Mouse (Mus musculus): ENCODE results near the gene Wipf1. TPM values are rescaled to one million over a fixed set of nuclear protein-coding genes. Genes with fewer than 3 reads are reported as not detected.

The Wipf1 gene
- total RNA-seq, 1 experiment from 2014 or later: 22.9 TPM

DNA sequence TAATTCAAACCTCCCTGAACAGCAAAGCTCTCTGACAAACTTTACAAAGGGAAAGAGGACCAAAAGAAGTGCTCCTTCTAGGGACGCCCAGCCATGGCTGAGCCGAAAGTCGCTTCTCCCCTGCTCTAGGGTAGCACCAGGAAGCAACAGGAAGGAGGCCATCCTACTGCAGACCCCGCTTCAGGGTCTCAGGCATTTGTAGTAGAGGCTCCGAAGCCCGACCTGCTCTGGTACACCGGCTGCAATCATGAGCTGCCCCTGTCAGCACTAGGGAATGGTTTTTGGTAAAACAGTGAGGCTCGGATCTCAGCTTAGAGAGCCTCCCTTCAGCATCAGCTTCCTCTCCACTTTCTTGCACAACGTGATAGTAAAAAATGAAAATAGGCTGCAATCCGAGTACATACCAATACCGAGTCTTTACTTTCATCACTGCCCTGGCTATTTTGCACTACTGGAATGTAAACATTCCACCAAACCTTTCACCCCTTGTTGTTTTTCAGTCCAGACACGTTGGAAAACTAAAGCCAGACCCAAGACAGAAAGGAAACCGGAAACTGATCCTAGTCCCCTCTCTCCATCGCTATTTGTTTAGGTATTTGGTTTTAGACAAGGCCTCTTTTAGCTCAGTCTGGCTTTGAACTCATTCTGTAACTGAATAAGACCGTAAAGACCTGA lies 44.8 kb downstream of the Wipf1 start:
- 0 out of 2 replicates have a peak, but pooled peaks have one; percentile 10 for ATAC-seq (replicated peaks; ENCODE audit: low read depth, poor library complexity, severe bottlenecking)

DNA sequence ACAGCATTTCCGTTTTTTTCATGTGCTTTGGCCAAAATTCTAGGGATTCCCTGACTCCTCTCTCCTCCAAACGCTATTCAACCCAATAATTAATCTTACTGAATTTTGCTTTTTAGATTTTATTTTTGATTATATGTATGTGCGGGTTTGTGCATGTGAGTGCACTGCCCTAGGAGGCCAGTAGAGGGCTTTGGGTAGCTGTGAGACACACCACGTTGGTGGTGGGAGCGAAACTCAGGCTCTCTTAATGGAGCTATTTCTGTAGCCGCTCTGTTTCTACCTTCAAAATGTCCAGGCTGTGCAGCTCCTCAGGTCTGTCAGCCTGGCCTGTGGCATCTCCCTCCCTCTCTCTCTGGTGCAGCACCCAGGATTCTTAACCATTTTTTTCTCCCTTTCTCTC lies 50.7 kb downstream of the Wipf1 start:
- ATAC-seq (replicated peaks; ENCODE audit: low read depth, poor library complexity, severe bottlenecking): no peak

DNA sequence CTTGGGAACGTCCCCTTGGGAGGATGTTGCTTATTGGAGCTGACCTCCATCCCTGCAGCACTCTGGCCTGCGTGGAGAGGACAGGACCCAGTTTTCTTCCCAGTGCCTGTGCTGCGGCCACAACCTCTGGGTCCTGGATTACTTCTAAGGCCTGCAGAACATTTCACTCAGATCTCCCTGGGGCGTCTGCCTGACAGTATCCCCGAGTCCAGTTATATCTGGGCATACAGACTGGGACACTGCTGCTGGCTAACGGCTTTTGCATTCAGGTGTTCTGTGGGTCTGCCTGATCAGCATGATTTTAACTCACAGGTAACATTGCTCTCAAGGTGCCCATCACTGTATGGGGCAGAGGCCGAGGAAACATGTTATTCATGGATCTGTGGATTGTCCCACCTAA lies 52.0 kb downstream of the Wipf1 start:
- ATAC-seq (replicated peaks; ENCODE audit: low read depth, poor library complexity, severe bottlenecking): no peak

DNA sequence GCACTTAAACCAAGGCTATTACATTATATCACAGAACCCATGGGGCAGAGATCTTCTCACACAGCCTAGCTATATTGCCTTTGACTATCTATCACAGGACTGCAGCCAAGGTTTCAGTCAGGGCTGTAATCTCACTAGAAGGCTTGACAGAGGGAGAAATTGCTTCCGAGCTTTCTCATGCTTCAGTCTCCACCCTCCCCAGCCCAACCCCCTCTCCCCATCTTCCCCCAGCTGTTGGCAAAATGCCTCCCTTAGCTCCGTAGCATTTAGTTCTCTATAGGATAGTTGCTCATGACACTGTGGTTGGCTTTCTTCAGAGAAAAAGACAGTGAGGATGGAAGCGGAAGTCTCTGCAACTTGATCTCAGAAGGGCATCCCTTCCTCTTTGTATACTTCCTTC lies 54.0 kb downstream of the Wipf1 start:
- peak; percentile 85 for ATAC-seq (replicated peaks; ENCODE audit: low read depth, poor library complexity, severe bottlenecking)

DNA sequence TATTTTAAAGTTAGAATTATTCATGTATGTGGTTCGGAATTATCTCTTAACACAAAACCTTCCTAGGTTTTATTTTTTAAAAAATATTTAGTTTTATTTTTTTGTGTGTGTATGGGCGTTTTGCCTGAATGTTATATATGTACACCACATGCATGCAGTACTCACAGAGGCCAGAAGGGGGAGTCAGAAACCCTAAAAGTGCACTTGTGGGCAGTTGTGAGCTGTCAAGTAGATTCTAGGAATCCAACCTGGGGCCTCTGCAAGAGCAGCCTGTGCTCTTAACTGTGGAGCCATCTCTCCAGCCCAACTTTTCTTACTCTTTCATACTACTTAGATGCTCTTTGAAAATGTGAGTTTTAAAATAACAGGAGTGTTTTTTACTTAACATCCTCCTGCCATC lies 57.4 kb downstream of the Wipf1 start:
- no peak for ATAC-seq (replicated peaks; ENCODE audit: low read depth, poor library complexity, severe bottlenecking)

DNA sequence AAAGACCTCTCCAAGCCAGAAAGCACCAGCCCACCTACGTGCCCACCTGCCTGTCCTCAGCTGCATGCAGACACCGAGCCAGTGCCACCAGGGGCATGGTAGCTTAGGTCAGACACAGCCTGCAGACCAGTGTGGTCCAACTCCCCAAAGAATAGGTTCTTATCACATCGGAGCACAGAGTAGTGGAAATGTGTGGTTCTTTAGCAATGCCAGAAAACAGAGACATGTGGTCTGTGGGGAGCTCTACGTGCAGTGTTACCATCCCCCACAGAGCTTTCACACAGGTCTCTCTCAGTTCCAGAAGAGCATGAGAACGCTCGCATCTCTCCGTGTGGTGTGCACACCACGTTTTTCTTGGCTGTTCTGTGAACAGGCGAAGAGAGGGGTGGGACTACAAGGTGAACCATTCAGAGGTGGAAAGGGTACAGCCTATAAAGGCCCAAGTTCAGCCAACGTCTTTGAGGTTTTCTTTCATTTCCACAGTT lies 59.3 kb downstream of the Wipf1 start:
- ATAC-seq (replicated peaks; ENCODE audit: low read depth, poor library complexity, severe bottlenecking): peak; percentile 91

DNA sequence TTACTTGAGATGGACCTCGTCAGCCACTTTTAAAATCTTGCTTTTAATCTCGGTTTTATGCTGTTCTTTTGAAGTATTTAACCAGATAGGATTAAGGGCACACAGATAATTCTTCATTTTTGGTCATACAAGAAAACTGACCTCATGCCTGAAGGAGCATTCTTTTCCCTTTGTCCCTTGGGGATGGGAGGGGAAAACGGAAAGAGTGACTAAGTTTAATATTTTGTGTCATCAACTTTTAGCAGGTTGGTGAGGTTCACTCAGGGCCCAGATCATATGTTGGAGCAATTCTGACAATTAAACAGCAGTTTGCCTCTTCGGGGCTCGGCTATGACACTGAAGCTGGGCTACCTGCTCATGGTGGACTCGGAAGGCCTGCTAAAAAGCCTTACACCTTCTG lies 60.0 kb downstream of the Wipf1 start:
- ATAC-seq (replicated peaks; ENCODE audit: low read depth, poor library complexity, severe bottlenecking): no peak

DNA sequence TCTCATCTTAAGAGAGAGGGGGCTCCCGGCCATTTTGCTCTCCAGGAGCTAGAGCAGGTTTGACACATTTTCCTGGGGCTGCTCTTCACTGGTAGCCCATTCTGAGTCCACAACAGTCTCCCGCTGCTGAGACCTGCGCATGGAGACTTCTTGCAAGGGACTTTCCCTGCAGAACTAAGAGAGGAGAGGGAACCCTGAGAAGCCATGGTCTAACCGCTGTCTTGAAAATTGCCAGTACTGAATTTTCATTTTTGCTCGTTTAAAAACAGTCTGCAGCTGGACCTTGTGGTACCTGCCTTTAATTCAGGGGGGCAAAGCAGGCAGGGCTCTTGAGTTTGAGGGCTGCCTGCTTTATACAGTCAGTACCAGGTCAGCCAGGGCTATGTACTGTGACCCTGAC lies 60.5 kb downstream of the Wipf1 start:
- ATAC-seq (replicated peaks; ENCODE audit: low read depth, poor library complexity, severe bottlenecking): no peak

DNA sequence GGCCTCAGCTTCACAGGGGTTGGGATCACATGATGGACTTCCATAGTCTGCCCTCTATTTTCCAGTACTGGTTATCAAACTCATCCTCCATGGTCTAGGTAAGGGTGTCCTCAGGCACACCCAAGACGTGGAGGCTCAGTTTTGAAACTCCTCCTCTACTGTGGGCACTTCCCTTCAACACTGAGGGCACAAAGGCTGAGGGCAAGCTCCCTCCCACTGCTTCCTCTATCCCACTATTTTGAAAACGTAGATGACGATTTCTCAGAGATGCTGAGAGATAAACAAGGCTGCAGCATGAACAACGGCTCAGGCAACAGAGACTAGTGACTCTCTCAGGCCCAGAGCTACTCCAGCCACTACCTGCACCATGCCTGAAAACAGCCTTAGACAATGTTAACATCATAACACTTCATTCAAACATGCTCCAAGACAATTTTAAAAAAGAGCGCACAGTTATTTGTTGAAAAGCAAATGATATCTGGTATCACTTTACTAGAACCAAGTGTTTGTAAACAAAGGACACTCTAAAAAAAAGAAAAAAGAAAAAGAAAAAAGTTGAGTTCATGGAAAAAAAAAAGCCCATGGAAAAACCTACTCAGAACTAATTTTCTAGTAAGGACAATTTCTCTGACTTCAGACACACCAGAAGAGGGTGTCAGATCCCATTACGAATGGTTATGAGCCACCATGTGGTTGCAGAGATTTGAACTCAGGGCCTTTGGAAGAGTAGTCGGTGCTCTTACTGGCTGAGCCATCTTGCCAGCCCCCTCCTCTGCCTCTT lies 62.3 kb downstream of the Wipf1 start:
- no peak for ATAC-seq (replicated peaks; ENCODE audit: low read depth, poor library complexity, severe bottlenecking)

DNA sequence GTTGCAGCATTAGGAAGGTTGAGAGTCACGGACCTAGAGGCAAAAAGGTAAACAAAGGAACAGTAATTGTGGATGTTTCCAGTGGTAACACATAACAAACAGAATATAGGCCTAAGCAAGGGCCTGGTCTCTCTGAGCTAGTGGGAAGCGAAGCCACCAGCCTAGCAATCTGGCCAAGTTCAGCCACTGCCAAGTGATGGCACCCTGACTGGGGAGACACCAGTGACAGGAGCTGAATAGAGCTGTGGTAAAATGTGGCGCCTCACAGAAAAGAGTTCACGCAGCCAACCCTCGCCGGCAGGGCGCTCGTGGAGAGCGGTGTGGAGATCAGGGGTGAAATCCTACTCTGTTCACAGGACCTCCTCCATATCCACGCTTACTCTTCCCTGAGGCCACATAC lies 63.1 kb downstream of the Wipf1 start:
- ATAC-seq (replicated peaks; ENCODE audit: low read depth, poor library complexity, severe bottlenecking): no peak

DNA sequence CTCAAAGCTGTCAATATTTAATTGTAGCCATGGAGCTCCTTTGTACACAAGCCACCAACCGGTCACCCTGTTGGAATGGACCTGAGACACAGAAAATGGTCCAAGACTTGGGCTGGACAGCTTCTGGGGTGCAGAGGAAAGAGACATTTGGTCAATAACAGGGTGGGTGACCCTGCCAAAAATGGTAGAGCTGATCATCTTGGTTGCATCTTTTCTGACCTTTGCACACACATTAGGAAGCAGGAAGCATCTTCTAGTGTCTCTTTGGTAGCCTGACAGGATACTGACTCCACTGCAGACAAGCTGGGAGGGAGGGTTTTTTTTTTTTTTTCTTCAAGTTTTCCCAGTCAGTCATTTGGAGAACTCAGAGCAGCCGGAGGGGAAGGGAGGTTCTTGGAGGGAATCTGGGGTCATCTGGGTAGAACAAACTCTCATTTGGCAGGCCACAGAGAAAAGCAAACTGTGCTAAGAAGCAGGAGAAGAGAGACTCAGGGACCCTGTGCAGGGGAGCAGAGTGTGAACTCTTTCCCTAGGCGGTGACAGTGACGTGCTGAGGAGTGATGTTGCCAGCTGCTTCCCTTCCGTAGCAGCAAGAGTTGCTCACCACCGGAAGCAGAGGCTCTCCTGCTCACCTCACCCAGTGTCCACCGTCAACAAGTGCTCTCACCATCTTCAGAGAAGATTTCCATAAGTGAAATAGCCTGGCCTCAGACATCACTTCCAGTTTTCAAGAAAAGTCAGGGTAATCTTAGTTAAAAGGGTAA lies 65.9 kb downstream of the Wipf1 start:
- peak; percentile 55 for ATAC-seq (replicated peaks; ENCODE audit: low read depth, poor library complexity, severe bottlenecking)

DNA sequence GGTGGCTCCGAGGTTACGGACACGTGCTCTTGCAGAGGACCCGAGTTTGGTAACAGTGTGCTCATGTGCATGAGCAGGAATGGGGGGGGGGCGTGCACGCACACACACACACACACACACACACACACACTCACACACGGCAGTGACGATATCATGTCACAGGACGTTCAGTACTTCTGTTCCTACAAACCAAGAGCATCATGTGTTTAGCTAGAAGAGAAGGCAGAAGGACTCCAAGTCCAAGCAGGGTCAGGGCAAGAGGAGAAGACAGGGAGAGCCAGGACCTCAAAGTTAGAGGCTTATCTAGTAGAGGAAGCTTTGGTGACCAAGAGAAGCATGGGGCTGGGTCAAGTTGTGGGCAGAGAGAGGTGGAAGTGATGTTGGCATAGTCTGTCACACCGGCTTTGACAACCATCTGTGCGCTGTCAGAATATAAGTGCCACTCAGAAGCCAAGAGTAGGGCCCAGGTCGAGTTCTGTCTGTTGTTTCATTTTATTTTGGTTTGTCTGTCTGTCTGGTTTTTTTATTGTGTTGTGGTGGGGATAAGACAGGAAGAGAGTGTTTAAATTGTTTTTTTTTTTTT lies 66.7 kb downstream of the Wipf1 start:
- peak; percentile 45 for ATAC-seq (replicated peaks; ENCODE audit: low read depth, poor library complexity, severe bottlenecking)

DNA sequence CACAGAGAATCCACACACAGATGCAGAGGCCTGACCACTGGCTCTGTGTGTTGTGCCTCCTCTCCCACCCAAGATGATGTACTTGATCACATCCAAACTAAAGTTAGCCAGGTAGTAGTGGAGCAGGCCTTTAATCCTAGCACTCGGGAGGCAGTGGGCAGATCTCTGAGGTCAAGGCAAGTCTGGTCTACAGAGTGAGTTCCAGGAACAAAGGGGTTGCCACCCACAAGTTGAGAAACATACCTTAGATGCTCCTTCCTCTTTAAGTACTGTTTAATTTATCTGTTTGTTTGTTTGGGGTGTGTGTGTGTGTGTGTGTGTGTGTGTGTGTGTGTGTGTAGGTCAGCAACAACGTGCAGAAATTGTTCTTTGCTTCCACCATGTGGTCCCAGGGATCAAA lies 67.3 kb downstream of the Wipf1 start:
- ATAC-seq (replicated peaks; ENCODE audit: low read depth, poor library complexity, severe bottlenecking): no peak

DNA sequence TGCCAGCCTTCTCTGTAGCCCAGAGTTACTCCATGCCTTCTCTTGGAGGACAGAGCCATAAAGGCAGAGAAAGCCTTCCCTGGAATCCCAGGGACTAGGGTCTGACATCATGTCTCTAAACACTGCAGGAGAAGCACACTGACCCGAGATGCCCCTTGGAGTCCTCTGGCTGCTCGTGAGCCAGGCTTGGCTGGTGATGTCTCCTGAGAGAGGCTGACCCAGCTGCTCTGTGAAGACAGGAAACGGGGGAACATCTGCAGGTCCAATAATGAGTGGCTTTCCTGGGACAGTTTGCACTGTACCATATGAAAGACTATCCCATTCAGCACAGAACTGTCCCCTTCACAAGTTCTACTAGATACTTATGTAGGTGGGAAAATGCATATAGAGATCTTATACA lies 69.4 kb downstream of the Wipf1 start:
- ATAC-seq (replicated peaks; ENCODE audit: low read depth, poor library complexity, severe bottlenecking): no peak

DNA sequence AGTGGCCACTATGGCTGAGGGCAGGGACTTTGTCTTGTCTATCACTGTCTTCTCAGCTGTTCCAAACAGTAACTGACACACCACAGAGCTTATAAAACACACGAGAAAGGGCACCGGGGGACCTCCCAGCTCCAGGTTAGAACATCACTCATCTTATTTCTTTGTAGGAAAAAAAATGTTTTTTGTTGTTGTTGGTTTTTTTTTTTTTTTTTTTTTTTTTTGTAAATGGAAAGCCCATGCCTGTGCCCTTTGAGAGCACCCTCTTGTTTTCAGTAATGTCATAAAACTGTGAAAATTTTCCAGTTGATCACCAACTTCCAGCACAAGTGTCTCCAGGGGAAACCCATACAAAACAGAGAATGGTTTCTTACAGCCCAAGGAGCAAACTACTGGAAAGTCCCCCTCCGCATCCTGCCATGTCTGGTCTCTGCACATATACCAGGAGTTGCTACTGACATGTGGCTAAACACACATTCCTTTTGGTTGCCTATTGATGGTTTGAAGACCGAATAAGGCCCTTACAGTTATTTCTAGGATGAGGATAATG lies 69.9 kb downstream of the Wipf1 start:
- ATAC-seq (replicated peaks; ENCODE audit: low read depth, poor library complexity, severe bottlenecking): no peak

DNA sequence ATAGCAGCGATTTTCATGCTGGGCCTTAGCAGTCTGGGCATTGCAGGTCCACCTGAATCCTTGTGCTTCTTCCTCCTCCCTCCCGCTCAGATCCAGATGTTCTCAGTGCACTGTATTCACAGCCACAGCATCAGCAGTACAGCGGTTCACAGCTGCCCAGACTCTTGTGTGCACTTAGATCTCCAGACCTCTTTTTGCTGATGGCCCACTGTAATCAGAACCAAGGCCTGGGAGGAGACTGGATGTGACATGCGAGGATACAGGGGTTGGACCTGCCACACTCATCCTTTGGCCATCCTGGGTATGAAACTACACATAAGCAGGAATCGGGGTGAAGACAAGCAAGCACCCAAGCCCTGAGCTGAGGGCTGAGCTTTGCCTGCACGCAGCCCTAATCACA lies 72.6 kb downstream of the Wipf1 start:
- no peak for ATAC-seq (replicated peaks; ENCODE audit: low read depth, poor library complexity, severe bottlenecking)

DNA sequence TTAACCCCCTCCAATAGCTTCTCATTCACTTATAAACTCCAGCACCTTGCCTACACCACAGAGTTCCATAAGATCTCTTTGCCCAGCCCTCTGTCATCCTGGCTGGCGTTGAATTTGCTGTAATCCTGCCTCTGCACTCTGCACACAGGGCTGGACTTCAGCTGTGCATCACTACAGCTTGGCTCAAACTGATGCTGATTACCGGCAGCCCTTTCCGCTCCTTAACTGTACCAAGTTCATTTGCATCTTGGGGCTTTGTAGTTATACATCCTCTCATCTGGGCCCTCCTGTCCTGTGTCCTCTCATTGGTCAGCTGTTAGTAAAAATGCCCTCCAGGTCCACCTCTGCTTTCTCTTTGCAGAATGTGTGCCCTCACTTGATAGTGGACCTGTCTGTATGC lies 73.4 kb downstream of the Wipf1 start:
- no peak for ATAC-seq (replicated peaks; ENCODE audit: low read depth, poor library complexity, severe bottlenecking)

DNA sequence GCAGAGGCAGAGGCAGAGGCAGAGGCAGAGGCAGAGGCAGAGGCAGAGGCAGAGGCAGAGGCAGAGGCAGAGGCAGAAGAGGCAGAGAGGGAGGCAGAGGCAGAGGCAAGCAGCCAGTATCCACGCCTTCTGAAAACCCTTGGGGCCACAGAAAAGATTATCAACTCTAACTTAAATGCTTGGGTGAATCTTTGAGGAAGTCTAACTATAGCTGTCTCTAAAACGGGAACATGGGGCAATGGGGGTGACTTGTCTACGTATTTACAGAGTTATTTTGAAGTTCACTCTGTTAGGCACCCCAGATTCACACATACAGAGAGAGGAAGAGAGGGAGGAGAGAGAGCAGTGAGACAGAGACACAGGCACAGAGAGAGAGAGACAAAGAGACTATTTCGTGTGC lies 74.0 kb downstream of the Wipf1 start:
- peak; percentile 35 for ATAC-seq (replicated peaks; ENCODE audit: low read depth, poor library complexity, severe bottlenecking)

DNA sequence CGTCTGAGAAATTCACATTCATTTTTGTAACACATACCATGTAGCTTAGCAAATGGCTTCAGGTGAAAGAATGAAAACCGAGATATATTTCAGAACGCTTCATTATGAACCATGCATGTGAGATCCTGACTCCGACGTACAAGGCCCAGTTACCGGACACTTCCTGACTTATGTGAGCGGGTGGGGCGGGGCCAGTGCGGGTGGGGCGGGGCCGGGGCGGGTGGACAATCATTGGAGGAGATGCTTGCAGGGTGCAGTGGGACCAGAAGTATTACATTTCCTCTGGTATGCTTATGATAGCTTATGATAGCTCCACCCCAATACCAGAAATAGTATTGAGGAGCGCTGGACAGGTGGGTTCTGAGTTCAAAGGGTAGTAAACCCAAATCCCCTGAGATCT lies 74.9 kb downstream of the Wipf1 start:
- no peak for ATAC-seq (replicated peaks; ENCODE audit: low read depth, poor library complexity, severe bottlenecking)

DNA sequence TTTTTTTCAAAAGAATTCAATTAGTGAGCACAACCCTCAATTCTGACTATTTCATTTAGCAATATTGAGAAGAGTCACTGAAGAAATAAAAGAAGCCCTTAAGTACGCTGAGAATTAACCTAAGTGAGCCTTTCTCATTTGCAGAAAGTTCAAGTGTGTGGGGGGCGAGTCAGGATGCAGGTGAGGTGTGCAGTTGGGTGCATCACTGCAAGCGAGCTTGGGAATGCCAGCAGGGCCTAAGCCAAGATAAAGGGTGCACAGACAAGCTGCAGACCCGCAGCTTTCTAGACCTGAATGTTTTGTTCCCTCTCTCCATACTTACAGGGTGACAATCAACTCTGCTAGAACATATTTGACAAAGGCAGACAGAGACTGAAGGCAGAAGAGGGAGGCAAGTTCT lies 75.3 kb downstream of the Wipf1 start:
- no peak for ATAC-seq (replicated peaks; ENCODE audit: low read depth, poor library complexity, severe bottlenecking)
